In the genomic region with DNA sequence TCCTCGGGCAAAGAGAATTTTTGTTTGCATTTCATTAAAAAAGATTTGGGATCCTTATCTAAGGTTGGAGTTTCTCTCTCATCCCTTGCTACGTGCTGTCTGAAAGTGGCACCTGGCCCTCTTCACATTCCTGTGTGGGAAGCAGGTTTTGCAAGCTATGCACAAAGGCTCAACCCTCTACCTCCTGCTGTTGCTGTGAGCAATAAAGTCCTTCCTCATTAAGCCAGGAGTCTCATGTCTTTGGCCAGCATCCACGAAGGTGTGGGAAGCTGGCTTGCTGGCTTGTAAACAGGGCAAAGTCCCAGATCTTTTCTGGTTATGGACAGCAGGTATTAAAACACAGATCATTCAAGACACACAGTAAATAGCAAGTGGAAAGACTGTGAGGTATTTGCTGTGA, we compare ENCODE assay signal across 13 mouse cellular contexts. TPM values are rescaled to one million over a fixed set of nuclear protein-coding genes. Genes with fewer than 3 reads are reported as not detected.
DNase-seq lines count a peak whose midpoint lies in the region; ATAC-seq lines count a peak whose summit lies in the region.
"Had no signal": no experiment of that assay in that cellular context is flagged by ENCODE, and none has a peak within 500 bp of the region (broad histone marks: within the 10 kb centered on the region; RNA-seq: fewer than 3 reads in every experiment).

No protein-coding gene starts in this region.

- no peak overlapping the region for H3K9ac ChIP-seq in lung, embryonic 15.5 days
- H3K9ac ChIP-seq in hindbrain, embryonic 14.5 days, result no peak overlapping the region

- H3K4me1 ChIP-seq in lung, embryonic 15.5 days, result no peaks in the 10 kb centered on the region
- no peaks in the 10 kb centered on the region for H3K4me1 ChIP-seq in hindbrain, embryonic 14.5 days (replicated peaks; ENCODE audit: control insufficient read depth, insufficient read depth, low read length)

- H3K4me2 ChIP-seq in lung, embryonic 15.5 days, result no peak overlapping the region
- no peak overlapping the region for H3K4me2 ChIP-seq in hindbrain, embryonic 14.5 days (replicated peaks)
- H3K4me2 ChIP-seq: liver, embryonic 11.5 days had no signal

- no peak overlapping the region for H3K4me3 ChIP-seq in lung, embryonic 15.5 days
- no peak overlapping the region for H3K4me3 ChIP-seq in hindbrain, embryonic 14.5 days (replicated peaks; ENCODE audit: low read length)

- no peaks in the 10 kb centered on the region for H3K27me3 ChIP-seq in lung, embryonic 15.5 days
- H3K27me3 ChIP-seq in hindbrain, embryonic 14.5 days (ENCODE audit: control insufficient read depth, insufficient read depth, low read length), result no peaks in the 10 kb centered on the region
- H3K27me3 ChIP-seq: Patski had no signal

- ATAC-seq in lung, embryonic 15.5 days (ENCODE audit: borderline replicate concordance, extremely low read depth, low FRiP score, low TSS enrichment), result no peak
- no peak for ATAC-seq in hindbrain, embryonic 14.5 days (ENCODE audit: low FRiP score)
- ATAC-seq: Patski had no signal

- 0 out of 2 replicates have a peak overlapping the region, but pooled peaks have one; percentile 15 for H3K27ac ChIP-seq in lung, embryonic 15.5 days
- no peak overlapping the region for H3K27ac ChIP-seq in hindbrain, embryonic 14.5 days

- H3K9me3 ChIP-seq in lung, embryonic 15.5 days, result no peaks in the 10 kb centered on the region
- no peaks in the 10 kb centered on the region for H3K9me3 ChIP-seq in hindbrain, embryonic 14.5 days (ENCODE audit: control insufficient read depth, low read length)

- DNase-seq in cerebellum, postnatal 14 days, result peak; percentile 26 to 48
- no peak for DNase-seq in cerebellum, adult 11 months
- DNase-seq in urinary bladder, postnatal 14 days (ENCODE audit: low spot score), result peak; percentile 38
- DNase-seq in urinary bladder, postnatal 25 days (ENCODE audit: low spot score), result no peak
- DNase-seq in hindbrain, embryonic 14.5 days (ENCODE audit: low spot score), result no peak
- no peak for DNase-seq in adrenal gland, postnatal 14 days
- no peak for DNase-seq in testis, postnatal 10 days (ENCODE audit: low spot score)
- DNase-seq: cerebellum, adult 8-10 months; heart, postnatal 14 days; right cerebral cortex, adult 18-20 months had no signal

- no peaks in the 10 kb centered on the region for H3K36me3 ChIP-seq in lung, embryonic 15.5 days
- no peaks in the 10 kb centered on the region for H3K36me3 ChIP-seq in hindbrain, embryonic 14.5 days (replicated peaks; ENCODE audit: control insufficient read depth, insufficient read depth)

- 17% methylated on average over 3 of the region's 3 CpGs for WGBS in lung, embryonic 15.5 days
- 60% methylated on average over 3 of the region's 3 CpGs for WGBS in hindbrain, embryonic 14.5 days

RNA-seq across cellular contexts. Expression of a gene that starts 7.9 kb away (rescaled TPM):
- polyA plus RNA-seq in lung, embryonic 15.5 days (2015; fragmentation: Nextera tagmentation; extraction: Ambion mirVana), result 16.1 and 19.1 TPM in 2 replicates
- 21.6 and 28.5 TPM in 2 replicates for polyA plus RNA-seq in hindbrain, embryonic 14.5 days (2014; fragmentation: Nextera tagmentation; extraction: Ambion mirVana)
- total RNA-seq in adrenal gland, postnatal 14 days (2021), result 8.4 and 12.9 TPM in 2 replicates

Comparison
In these comparisons a context has a peak if more than half of its experiments do, and no peak if none do; other contexts are left out.
1. DNase-seq: peak in cerebellum, postnatal 14 days (2 of 2) and urinary bladder, postnatal 14 days (single experiment); none in cerebellum, adult 11 months (single experiment), urinary bladder, postnatal 25 days (single experiment), hindbrain, embryonic 14.5 days (single experiment), adrenal gland, postnatal 14 days (single experiment) and testis, postnatal 10 days (single experiment).